Mouse (Mus musculus) heart, adult 2 months (tissue): ENCODE measurements at regions not wholly inside any gene's neighbourhood (a gene's known extent, or its start where the extent isn't known, plus 50 kb on each side); places are given as distances from the start of the nearest gene placed in this dataset.

Source experiments
- DNase-seq, 2 experiments: peaks; one replicate each; pipeline ENCODE4 v3.0.0; 2021
- H3K27ac ChIP-seq: fragments of 200-600 bp; 2 replicates; pipeline ENCODE4 v1.8.1; 2022
- H3K27me3 ChIP-seq: fragments of 200-500 bp; 2 replicates; pipeline ENCODE4 v1.6.1; 2012; ENCODE audit warnings: mild to moderate bottlenecking, low read length, inconsistent platforms, mixed read lengths; ENCODE audit not compliant: control insufficient read depth, insufficient read depth
- H3K36me3 ChIP-seq: fragments of 200-500 bp; 2 replicates; pipeline ENCODE4 v1.6.1; 2012; ENCODE audit warnings: low read length, inconsistent platforms; ENCODE audit not compliant: control insufficient read depth, insufficient read depth
- H3K4me1 ChIP-seq: fragments of 200-500 bp; 2 replicates; pipeline ENCODE4 v1.6.1; 2011; ENCODE audit warnings: low read length; ENCODE audit not compliant: control insufficient read depth, insufficient read depth
- H3K4me3 ChIP-seq: fragments of 200-600 bp; 2 replicates; pipeline ENCODE4 v1.8.1; 2022
- H3K79me2 ChIP-seq: fragments of 200-500 bp; replicated peaks from 2 replicates; pipeline ENCODE4 v1.6.1; 2012; ENCODE audit warnings: mild to moderate bottlenecking, inconsistent platforms, low read length, moderate library complexity, mixed read lengths; ENCODE audit not compliant: control insufficient read depth, insufficient read depth
- H3K9ac ChIP-seq: fragments of 200-500 bp; 2 replicates; pipeline ENCODE4 v1.6.1; 2012; ENCODE audit warnings: low read depth, mild to moderate bottlenecking, control low read depth, inconsistent platforms, low read length, mixed read lengths
- CTCF ChIP-seq: fragments of 200-600 bp; IDR thresholded peaks from 2 replicates; pipeline ENCODE4 v1.8.1; 2022; ENCODE audit warnings: antibody characterized with exemption, mild to moderate bottlenecking, moderate library complexity
- EP300 ChIP-seq: fragments of 200-500 bp; IDR thresholded peaks from 2 replicates; pipeline ENCODE4 v1.6.1; 2011; ENCODE audit warnings: low read depth, low read length, control low read depth; ENCODE audit not compliant: insufficient read depth
- POLR2A ChIP-seq: fragments of 200-500 bp; IDR thresholded peaks from 2 replicates; pipeline ENCODE4 v1.6.1; 2011; ENCODE audit warnings: mild to moderate bottlenecking, low read depth, low read length, control low read depth; ENCODE audit not compliant: insufficient read depth
- WGBS: fragments of 180-500 bp; shearing (Covaris S2); methylation state at CpG from one replicate; pipeline ENCODE4 v1.1.7; 2018; 5-methylcytosine and 5-hydroxymethylcytosine counted together
- intact Hi-C: fragments of 180-260 bp; cut with DNase I; formaldehyde crosslinking; loops from one replicate; pipeline ENCODE4 v1.15.1; 2025

GRCm38 (mm10) chr9:88065777-88066176 is 261.2 kb upstream of the Nt5e start:
- no peaks in the 10 kb centered on the region for H3K27me3 ChIP-seq
- intact Hi-C loops = no loop called here
- H3K36me3 ChIP-seq = no peaks in the 10 kb centered on the region
- no peak for TF ChIP-seq POLR2A
- no peak for TF ChIP-seq EP300
- no peak for TF ChIP-seq CTCF
- H3K9ac ChIP-seq = no peak overlapping the region
- WGBS = 74% methylated on average over 7 of the region's 7 CpGs
- H3K4me1 ChIP-seq = no peaks in the 10 kb centered on the region
- H3K4me3 ChIP-seq = no peak overlapping the region
- no peak overlapping the region for H3K27ac ChIP-seq
- no peak for DNase-seq
- no peaks in the 10 kb centered on the region for H3K79me2 ChIP-seq

- Histone ChIP-seq H3K27ac (no peak overlapping the region), H3K9ac (no peak overlapping the region), H3K79me2 (no peaks in the 10 kb centered on the region), H3K36me3 (no peaks in the 10 kb centered on the region), H3K4me3 (no peak overlapping the region), H3K27me3 (no peaks in the 10 kb centered on the region), H3K4me1 (no peaks in the 10 kb centered on the region)
- WGBS = 94% methylated on average over 8 of the region's 8 CpGs
- DNase-seq = no peak
- intact Hi-C loops = no loop called here
- TF ChIP-seq CTCF = no peak
- TF ChIP-seq EP300 = no peak
- TF ChIP-seq POLR2A = no peak
Observed at GRCm38 (mm10) chr9:88068322-88068721, 258.7 kb upstream of the Nt5e start.

DNA sequence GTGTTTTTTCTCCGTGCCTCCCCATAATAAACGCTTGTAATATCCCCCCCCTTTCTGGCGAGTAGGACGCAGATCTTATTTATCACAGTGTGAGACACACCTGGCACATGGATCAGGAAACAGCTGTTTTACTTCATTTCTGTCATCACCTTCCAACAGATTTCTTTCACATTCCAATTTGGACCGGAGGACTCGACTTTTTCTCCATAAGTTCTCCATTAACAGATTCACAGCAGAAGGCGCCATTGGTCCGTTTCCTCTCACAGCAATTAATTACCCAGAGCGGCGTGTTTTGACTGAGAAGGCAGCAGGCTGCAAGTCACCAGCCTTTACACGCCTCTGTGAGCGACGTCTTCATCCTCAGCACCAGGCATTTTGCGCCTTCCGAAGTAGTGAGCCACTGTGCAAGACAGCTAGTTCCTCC is 258.1 kb upstream of the Nt5e start:
- peak; percentile 18 to 30 for DNase-seq
- Histone ChIP-seq H3K27me3 (no peaks in the 10 kb centered on the region), H3K27ac (no peak overlapping the region), H3K4me3 (no peak overlapping the region), H3K4me1 (no peaks in the 10 kb centered on the region), H3K79me2 (no peaks in the 10 kb centered on the region), H3K36me3 (no peaks in the 10 kb centered on the region), H3K9ac (no peak overlapping the region)
- intact Hi-C loops = no loop called here
- 63% methylated on average over 15 of the region's 15 CpGs for WGBS
- TF ChIP-seq EP300 = no peak
- TF ChIP-seq CTCF = no peak
- no peak for TF ChIP-seq POLR2A

DNA sequence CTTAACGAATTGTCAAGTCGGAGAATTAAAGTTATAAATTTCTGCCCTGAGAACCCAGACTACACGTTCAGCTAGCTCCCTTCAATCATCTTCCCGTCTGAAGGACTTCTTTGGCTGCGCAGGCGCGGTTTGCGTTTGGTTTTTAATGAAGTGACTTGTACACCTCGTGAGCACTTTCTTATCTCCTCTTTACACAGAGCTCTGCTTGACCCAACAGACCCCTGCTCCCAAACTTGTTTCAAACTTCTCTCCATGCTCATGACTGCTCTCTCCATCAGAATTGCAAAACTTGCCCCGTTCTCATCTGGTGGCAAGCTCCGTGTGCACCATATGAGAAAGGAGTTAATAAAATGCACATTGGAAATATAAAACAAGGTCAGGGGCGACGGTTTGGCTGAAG is 257.2 kb upstream of the Nt5e start:
- Histone ChIP-seq H3K4me3 (no peak overlapping the region), H3K27me3 (no peaks in the 10 kb centered on the region), H3K79me2 (no peaks in the 10 kb centered on the region), H3K36me3 (no peaks in the 10 kb centered on the region), H3K27ac (no peak overlapping the region), H3K4me1 (no peaks in the 10 kb centered on the region), H3K9ac (no peak overlapping the region)
- intact Hi-C loops = loop anchor here (5.0 to 10.0 kb wide), 2 partner anchors 152 to 335 kb away; partner anchors contain the start of gene Tbx18
- TF ChIP-seq POLR2A (no peak), CTCF (no peak), EP300 (no peak)
- WGBS = 87% methylated on average over 13 of the region's 13 CpGs
- no peak for DNase-seq

DNA sequence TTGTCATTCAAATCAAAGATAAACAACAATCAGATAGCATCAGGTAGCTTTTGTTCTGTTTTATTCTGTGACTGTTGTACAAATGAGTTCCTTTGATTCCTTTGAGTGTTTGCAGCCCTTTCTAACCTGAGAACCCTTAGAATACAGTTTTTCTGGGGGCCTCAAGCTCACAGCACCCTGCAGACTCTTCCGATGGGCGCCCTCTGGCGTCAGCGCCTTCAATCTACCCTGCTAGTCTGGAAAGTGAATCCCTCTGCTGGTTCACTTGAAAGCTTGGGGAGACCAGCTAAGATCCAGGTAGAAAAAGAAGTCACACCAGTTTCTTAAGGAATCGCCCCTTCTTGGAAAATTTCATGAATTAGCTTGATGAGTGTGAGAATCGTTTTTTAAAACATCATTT is 253.8 kb upstream of the Nt5e start:
- 14% methylated on average over 6 of the region's 6 CpGs for WGBS
- Histone ChIP-seq H3K27me3 (no peaks in the 10 kb centered on the region), H3K4me1 (no peaks in the 10 kb centered on the region)

DNA sequence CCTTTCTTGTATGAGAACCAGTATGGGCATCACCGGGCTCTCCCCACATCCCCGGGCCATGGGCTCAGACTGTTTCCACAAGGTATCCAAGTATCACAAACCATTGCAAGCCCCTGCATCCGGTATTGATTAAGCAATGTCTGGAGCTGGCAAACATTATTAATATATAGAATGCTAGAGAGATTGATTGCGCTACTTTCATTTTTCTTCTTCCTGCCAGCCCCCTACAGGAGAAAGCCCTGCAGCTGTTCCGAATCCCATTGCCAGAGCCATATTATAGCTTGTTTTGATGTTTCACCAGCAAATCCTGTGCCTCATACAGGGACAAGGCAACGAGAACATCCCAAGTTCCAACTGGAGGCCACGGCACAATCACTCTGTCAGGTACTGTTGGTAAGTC is 253.4 kb upstream of the Nt5e start:
- intact Hi-C loops = loop anchor here (1.0 to 10.0 kb wide), 3 partner anchors 149 to 364 kb away; partner anchors contain the start of gene Tbx18
- H3K36me3 ChIP-seq = no peaks in the 10 kb centered on the region
- WGBS = 80% methylated on average over 7 of the region's 7 CpGs
- H3K4me1 ChIP-seq = no peaks in the 10 kb centered on the region
- no peak overlapping the region for H3K4me3 ChIP-seq
- TF ChIP-seq POLR2A = no peak
- TF ChIP-seq EP300 = no peak
- no peak for TF ChIP-seq CTCF
- no peaks in the 10 kb centered on the region for H3K27me3 ChIP-seq
- no peak overlapping the region for H3K27ac ChIP-seq
- no peak overlapping the region for H3K9ac ChIP-seq
- H3K79me2 ChIP-seq = no peaks in the 10 kb centered on the region
- DNase-seq = no peak

More for the DNA sequence above, 253.8 kb upstream of the Nt5e start:
- no peak overlapping the region for H3K4me3 ChIP-seq
- no peak overlapping the region for H3K9ac ChIP-seq
- DNase-seq = peak; percentile 39 to 59
- TF ChIP-seq CTCF (peak; percentile 78), EP300 (no peak)
- no peak overlapping the region for H3K27ac ChIP-seq
- H3K79me2 ChIP-seq = no peaks in the 10 kb centered on the region
- intact Hi-C loops = loop anchor here (1.0 to 10.0 kb wide), 3 partner anchors 149 to 364 kb away; partner anchors contain the start of gene Tbx18
- H3K36me3 ChIP-seq = no peaks in the 10 kb centered on the region
